Mouse (Mus musculus) lung, embryonic 16.5 days (tissue): ENCODE measurements around the gene Osbpl8. TPM values are rescaled to one million over a fixed set of nuclear protein-coding genes. Genes with fewer than 3 reads are reported as not detected.

Experiments used
- ATAC-seq: fragments of 200-750 bp; cut with Nextera tagmentation; 2 replicates; pipeline ENCODE4 v1.8.0; 2017; ENCODE audit warnings: low read depth, mild to moderate bottlenecking, moderate library complexity
- H3K27ac ChIP-seq: fragments of 300-500 bp; sonication (generic); 2 replicates; pipeline ENCODE4 v1.5.1; 2014; ENCODE audit warnings: mild to moderate bottlenecking, control low read depth, low read length
- H3K27me3 ChIP-seq: fragments of 300-500 bp; sonication (generic); 2 replicates; pipeline ENCODE4 v1.6.1; 2014; ENCODE audit warnings: low read depth, low read length, mixed read lengths; ENCODE audit not compliant: control insufficient read depth, insufficient read depth
- H3K36me3 ChIP-seq: fragments of 300-500 bp; sonication (generic); 2 replicates; pipeline ENCODE4 v1.6.1; 2014; ENCODE audit warnings: low read length; ENCODE audit not compliant: control insufficient read depth, insufficient read depth
- H3K4me1 ChIP-seq: fragments of 300-500 bp; sonication (generic); replicated peaks from 2 replicates; pipeline ENCODE4 v1.6.1; 2014; ENCODE audit warnings: low read length, mixed read lengths; ENCODE audit not compliant: control insufficient read depth, insufficient read depth
- H3K4me2 ChIP-seq: fragments of 300-500 bp; sonication (generic); 2 replicates; pipeline ENCODE4 v1.6.1; 2014; ENCODE audit warnings: low read depth, low read length, control low read depth
- H3K4me3 ChIP-seq: fragments of 300-500 bp; sonication (generic); 2 replicates; pipeline ENCODE4 v1.5.1; 2014; ENCODE audit warnings: mild to moderate bottlenecking, low read length, control low read depth
- H3K9ac ChIP-seq: fragments of 300-500 bp; sonication (generic); 2 replicates; pipeline ENCODE4 v1.6.1; 2014; ENCODE audit warnings: low read length, control low read depth
- H3K9me3 ChIP-seq: fragments of 300-500 bp; sonication (generic); 2 replicates; pipeline ENCODE4 v1.6.1; 2016; ENCODE audit warnings: low read length; ENCODE audit not compliant: control insufficient read depth
- WGBS: fragments of 180-500 bp; shearing (Covaris S2); extraction: QIAGEN DNeasy Blood & Tissue Kit; methylation state at CpG from one replicate; pipeline ENCODE4 v1.1.7; 2014; 5-methylcytosine and 5-hydroxymethylcytosine counted together
- polyA plus RNA-seq: library from polyadenylated mRNA; unstranded; fragments of >200 nt; fragmentation: Nextera tagmentation; extraction: Ambion mirVana; gene quantifications from 2 replicates; pipeline ENCODE4 v1.2.1, GENCODE M21; 2015

The Osbpl8 gene
- polyA plus RNA-seq, 1 experiment from 2014 or later = 8.9 TPM

DNA sequence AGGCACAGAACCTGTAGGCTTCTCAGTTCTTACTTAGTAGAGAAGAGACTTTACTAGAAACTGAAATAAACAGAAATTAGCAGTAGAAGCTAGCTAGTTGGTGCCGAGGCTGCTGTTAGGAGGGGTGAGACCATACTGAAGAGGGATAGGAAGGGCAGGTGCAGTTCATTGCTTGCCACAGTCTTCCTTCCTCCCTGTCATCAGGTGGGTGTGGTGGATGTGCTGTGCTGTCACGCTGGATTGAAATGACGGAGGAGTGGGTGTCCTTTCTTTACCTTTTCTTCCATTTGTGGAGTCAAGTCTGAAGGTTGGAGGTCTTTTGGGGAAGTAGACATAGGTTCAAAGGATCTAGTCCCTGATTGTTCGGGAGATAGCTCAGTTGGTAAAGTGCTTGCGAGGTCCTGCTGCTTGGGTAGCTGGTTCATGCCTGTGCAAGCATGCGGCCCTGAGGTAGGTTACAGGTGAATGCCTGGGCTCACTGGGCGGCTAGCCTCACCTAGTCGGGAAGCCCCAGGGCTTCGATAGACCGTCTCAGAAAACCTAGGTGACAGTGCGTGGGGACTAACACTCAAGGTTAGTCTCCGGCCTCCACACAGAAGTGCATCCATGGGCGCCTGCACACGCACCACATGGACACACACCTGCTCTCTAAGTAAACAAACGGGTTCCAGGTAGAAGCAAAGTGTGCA is 6.8 kb downstream of the Osbpl8 start:
- no peak overlapping the region for H3K4me3 ChIP-seq
- peaks cover under 1% of the 10 kb centered on the region; the same call in 1 of the 2 replicates for H3K4me1 ChIP-seq
- H3K36me3 ChIP-seq = no peaks in the 10 kb centered on the region
- 88% methylated on average over 15 of the region's 15 CpGs for WGBS
- H3K4me2 ChIP-seq = no peak overlapping the region
- H3K27ac ChIP-seq = no peak overlapping the region
- no peak for ATAC-seq
- no peak overlapping the region for H3K9ac ChIP-seq
- H3K9me3 ChIP-seq = no peaks in the 10 kb centered on the region
- no peaks in the 10 kb centered on the region for H3K27me3 ChIP-seq

GRCm38 (mm10) chr10:111173589-111174247 is 9.2 kb downstream of the Osbpl8 start:
- no peak for ATAC-seq
- WGBS = 79% methylated on average over 7 of the region's 7 CpGs
- Histone ChIP-seq H3K27ac (no peak overlapping the region), H3K4me3 (no peak overlapping the region), H3K4me1 (no peaks in the 10 kb centered on the region), H3K36me3 (no peaks in the 10 kb centered on the region), H3K27me3 (no peaks in the 10 kb centered on the region), H3K9ac (no peak overlapping the region), H3K9me3 (no peaks in the 10 kb centered on the region), H3K4me2 (no peak overlapping the region)

- ATAC-seq = no peak
- Histone ChIP-seq H3K27me3 (no peaks in the 10 kb centered on the region), H3K36me3 (no peaks in the 10 kb centered on the region), H3K27ac (no peak overlapping the region), H3K9ac (no peak overlapping the region), H3K4me1 (no peaks in the 10 kb centered on the region), H3K9me3 (no peaks in the 10 kb centered on the region), H3K4me2 (no peak overlapping the region), H3K4me3 (no peak overlapping the region)
- 70% methylated on average over 8 of the region's 8 CpGs for WGBS
Measured at GRCm38 (mm10) chr10:111177336-111177735, 12.8 kb downstream of the Osbpl8 start.

- H3K9me3 ChIP-seq = no peaks in the 10 kb centered on the region
- H3K27ac ChIP-seq = no peak overlapping the region
- no peaks in the 10 kb centered on the region for H3K4me1 ChIP-seq
- no peak overlapping the region for H3K4me2 ChIP-seq
- WGBS = 89% methylated on average over 7 of the region's 7 CpGs
- ATAC-seq = no peak
- no peak overlapping the region for H3K9ac ChIP-seq
- H3K36me3 ChIP-seq = no peaks in the 10 kb centered on the region
- no peak overlapping the region for H3K4me3 ChIP-seq
- no peaks in the 10 kb centered on the region for H3K27me3 ChIP-seq
Measured at GRCm38 (mm10) chr10:111178024-111178423, 13.5 kb downstream of the Osbpl8 start.

GRCm38 (mm10) chr10:111180633-111181032 is 16.1 kb downstream of the Osbpl8 start:
- no peaks in the 10 kb centered on the region for H3K9me3 ChIP-seq
- ATAC-seq = 0 out of 2 replicates have a peak, but pooled peaks have one; percentile 23
- WGBS = 31% methylated on average over 3 of the region's 3 CpGs
- H3K4me2 ChIP-seq = no peak overlapping the region
- no peaks in the 10 kb centered on the region for H3K4me1 ChIP-seq
- no peak overlapping the region for H3K27ac ChIP-seq
- H3K9ac ChIP-seq = no peak overlapping the region
- no peaks in the 10 kb centered on the region for H3K27me3 ChIP-seq
- H3K36me3 ChIP-seq = no peaks in the 10 kb centered on the region
- no peak overlapping the region for H3K4me3 ChIP-seq

DNA sequence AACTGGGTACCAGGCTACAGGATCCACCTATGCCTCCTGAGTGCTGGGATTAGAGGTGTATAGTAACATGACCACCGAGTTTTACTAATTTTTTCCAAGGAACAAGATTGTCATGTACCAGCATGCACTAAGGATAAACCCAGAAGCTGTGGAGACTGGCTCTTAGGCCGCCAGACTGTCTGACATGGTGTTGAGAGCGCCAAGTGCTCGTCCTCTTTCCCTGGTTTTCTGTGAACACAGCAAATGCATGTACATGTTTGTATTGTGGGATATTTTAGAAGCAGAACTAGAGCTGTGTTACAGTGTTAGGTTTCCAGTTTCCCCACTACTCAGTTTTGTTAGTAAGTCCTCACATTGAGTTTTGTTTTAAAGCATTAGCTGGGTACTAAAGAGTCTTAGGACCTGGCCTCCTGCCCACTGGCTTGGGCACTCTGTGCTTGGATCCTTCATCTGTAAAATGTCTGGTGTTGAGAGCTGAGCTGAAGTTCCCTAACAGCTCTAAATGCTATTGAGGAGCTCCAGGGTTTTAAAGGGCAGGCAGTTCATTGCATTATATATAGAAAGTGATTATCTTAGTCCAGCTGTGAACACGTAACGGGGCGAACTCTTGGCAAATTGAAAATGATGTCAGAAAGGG is 19.2 kb downstream of the Osbpl8 start:
- Histone ChIP-seq H3K27me3 (no peaks in the 10 kb centered on the region), H3K4me2 (no peak overlapping the region), H3K9me3 (no peaks in the 10 kb centered on the region), H3K4me1 (no peaks in the 10 kb centered on the region), H3K27ac (no peak overlapping the region), H3K36me3 (no peaks in the 10 kb centered on the region), H3K4me3 (no peak overlapping the region), H3K9ac (no peak overlapping the region)
- no peak for ATAC-seq
- WGBS = 74% methylated on average over 7 of the region's 7 CpGs

DNA sequence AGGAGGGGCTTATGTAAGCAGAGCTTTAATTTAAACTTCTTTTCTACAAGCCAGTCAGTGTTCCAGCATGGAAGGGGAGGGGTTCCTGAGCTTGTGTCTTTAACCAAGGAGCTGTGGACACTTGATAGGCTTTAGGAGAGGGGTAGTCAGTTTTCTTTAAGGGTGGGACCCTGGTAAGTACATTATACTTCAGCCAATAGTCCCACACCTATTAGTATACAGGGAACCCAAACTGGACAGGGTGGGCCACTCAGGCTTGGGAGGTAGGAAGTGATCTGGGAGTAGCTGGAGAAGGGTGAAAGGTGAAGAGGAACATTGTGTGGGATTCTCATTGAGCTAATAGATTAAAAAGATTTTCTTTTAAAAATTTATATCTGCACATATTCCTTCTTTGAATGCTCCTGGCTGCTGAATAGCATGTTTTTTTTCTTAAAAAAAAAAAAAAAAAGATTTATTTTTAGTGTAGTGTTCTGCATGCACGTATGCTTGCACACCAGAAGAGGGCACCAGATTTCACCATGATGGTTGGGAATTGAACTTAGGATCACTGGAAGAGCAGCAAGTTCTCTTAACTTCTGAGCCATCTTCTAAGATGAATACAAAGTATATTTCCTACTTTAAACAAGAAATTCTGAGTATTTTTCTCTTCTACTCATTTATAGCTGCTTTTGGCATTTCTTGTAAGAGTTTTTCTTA is 21.2 kb downstream of the Osbpl8 start:
- 86% methylated on average over 1 of the region's 1 CpGs for WGBS
- Histone ChIP-seq H3K9ac (no peak overlapping the region), H3K4me3 (no peak overlapping the region), H3K4me2 (no peak overlapping the region), H3K4me1 (no peaks in the 10 kb centered on the region), H3K27ac (no peak overlapping the region), H3K36me3 (no peaks in the 10 kb centered on the region), H3K9me3 (no peaks in the 10 kb centered on the region), H3K27me3 (no peaks in the 10 kb centered on the region)
- ATAC-seq = no peak

- Histone ChIP-seq H3K4me1 (no peaks in the 10 kb centered on the region), H3K36me3 (no peaks in the 10 kb centered on the region), H3K9ac (no peak overlapping the region), H3K4me2 (no peak overlapping the region), H3K27ac (no peak overlapping the region), H3K4me3 (no peak overlapping the region), H3K9me3 (no peaks in the 10 kb centered on the region), H3K27me3 (no peaks in the 10 kb centered on the region)
- no peak for ATAC-seq
- WGBS = 73% methylated on average over 4 of the region's 4 CpGs
Measured at GRCm38 (mm10) chr10:111189022-111189555, 24.5 kb downstream of the Osbpl8 start.
